Mouse (Mus musculus): ENCODE measurements around the gene Map1a.

DNA sequence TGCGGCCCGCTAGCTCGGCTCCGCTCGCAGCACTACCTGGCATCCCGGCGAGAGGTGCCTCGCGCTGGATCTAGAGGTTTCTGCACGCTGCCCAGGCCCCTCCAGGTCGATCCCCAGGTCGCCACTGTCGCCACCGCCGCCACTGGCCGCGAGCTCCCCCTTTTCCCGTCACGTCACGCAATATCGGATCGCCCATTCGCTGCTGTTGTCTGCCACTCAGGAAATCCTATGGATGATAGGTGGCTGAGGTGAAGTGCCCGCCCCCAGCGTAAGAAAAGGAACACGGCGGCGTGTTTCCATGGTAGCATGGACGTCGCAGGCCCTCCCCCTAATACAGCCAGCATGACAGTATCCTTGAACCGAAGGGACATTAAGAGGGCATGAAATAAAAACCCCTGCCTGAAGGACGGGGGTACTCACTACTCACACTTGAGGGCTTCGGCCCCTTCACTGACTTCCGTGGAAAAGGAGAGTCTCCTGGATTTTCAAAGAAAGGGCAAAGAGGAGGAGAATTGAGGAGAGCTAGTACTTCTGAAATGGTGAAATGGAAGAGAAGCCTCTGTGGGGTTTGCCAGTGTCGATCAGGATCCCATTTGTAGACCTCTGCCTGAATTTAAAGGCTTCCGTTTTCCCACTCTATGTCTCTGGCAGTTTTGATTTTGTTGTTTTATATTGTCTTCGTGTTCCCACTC is 18.0 kb upstream of the Map1a start, which contains the start of gene Trp53bp1:
- TF ChIP-seq TAL1 (IDR thresholded peaks at IDR 0.05; ENCODE audit: low read length) (no peak), GATA1 (IDR thresholded peaks at IDR 0.05; ENCODE audit: low read length) (no peak)
